Comparison of ENCODE assay signal across 20 mouse cellular contexts in genomic region chr2:79683258-79683657, GRCm38 (mm10). TPM values are rescaled to one million over a fixed set of nuclear protein-coding genes. Genes with fewer than 3 reads are reported as not detected.
A peak's percentile ranks its signal among the peaks of the same experiment; 100 is the strongest.
DNase-seq lines count a peak whose midpoint lies in the region; ATAC-seq lines count a peak whose summit lies in the region.
"Had no signal": no experiment of that assay in that cellular context is flagged by ENCODE, and none has a peak within 500 bp of the region (broad histone marks: within the 10 kb centered on the region; RNA-seq: fewer than 3 reads in every experiment).

No protein-coding gene starts in this region.

- H3K36me3 ChIP-seq in forebrain, embryonic 16.5 days (ENCODE audit: control insufficient read depth, insufficient read depth) = no peaks in the 10 kb centered on the region
- H3K36me3 ChIP-seq in forebrain, embryonic 13.5 days (ENCODE audit: poor library complexity, severe bottlenecking) = no peaks in the 10 kb centered on the region
- H3K36me3 ChIP-seq: embryonic facial prominence, embryonic 10.5 days; embryonic facial prominence, embryonic 12.5 days; forebrain, embryonic 12.5 days; forebrain, embryonic 15.5 days had no signal

- H3K4me3 ChIP-seq in forebrain, embryonic 16.5 days (replicated peaks; ENCODE audit: low read length) = no peak overlapping the region
- H3K4me3 ChIP-seq in forebrain, embryonic 13.5 days = no peak overlapping the region
- H3K4me3 ChIP-seq: embryonic facial prominence, embryonic 10.5 days; embryonic facial prominence, embryonic 12.5 days; forebrain, embryonic 12.5 days; forebrain, embryonic 15.5 days had no signal

- H3K4me2 ChIP-seq in forebrain, embryonic 16.5 days (ENCODE audit: low read length) = no peak overlapping the region
- no peak overlapping the region for H3K4me2 ChIP-seq in forebrain, embryonic 13.5 days
- H3K4me2 ChIP-seq: embryonic facial prominence, embryonic 12.5 days; forebrain, embryonic 12.5 days; forebrain, embryonic 15.5 days had no signal

- no peak overlapping the region for H3K27ac ChIP-seq in forebrain, embryonic 16.5 days (ENCODE audit: low read length)
- H3K27ac ChIP-seq in forebrain, embryonic 13.5 days = no peak overlapping the region
- H3K27ac ChIP-seq: embryonic facial prominence, embryonic 10.5 days; embryonic facial prominence, embryonic 12.5 days; forebrain, embryonic 12.5 days; forebrain, embryonic 15.5 days had no signal

- no peak overlapping the region for H3K9ac ChIP-seq in forebrain, embryonic 16.5 days (replicated peaks; ENCODE audit: low read depth, low read length)
- H3K9ac ChIP-seq in forebrain, embryonic 13.5 days = no peak overlapping the region
- H3K9ac ChIP-seq: embryonic facial prominence, embryonic 12.5 days; forebrain, embryonic 12.5 days; forebrain, embryonic 15.5 days had no signal

- 0 out of 2 replicates have a peak, but pooled peaks have one; percentile 31 for ATAC-seq in forebrain, embryonic 16.5 days
- ATAC-seq in forebrain, embryonic 13.5 days = no peak
- ATAC-seq in frontal cortex, adult (ENCODE audit: low TSS enrichment) = peak; percentile 79
- ATAC-seq: forebrain, embryonic 15.5 days had no signal

- H3K4me1 ChIP-seq in forebrain, embryonic 16.5 days (replicated peaks; ENCODE audit: control insufficient read depth, insufficient read depth, low read length) = no peaks in the 10 kb centered on the region
- no peaks in the 10 kb centered on the region for H3K4me1 ChIP-seq in forebrain, embryonic 13.5 days
- H3K4me1 ChIP-seq: embryonic facial prominence, embryonic 10.5 days; embryonic facial prominence, embryonic 12.5 days; forebrain, embryonic 12.5 days; forebrain, embryonic 15.5 days had no signal

- 84% methylated on average over 4 of the region's 4 CpGs for WGBS in forebrain, embryonic 16.5 days
- 85% methylated on average over 4 of the region's 4 CpGs for WGBS in forebrain, embryonic 13.5 days

- no peaks in the 10 kb centered on the region for H3K9me3 ChIP-seq in forebrain, embryonic 16.5 days (ENCODE audit: control insufficient read depth, low read length)
- H3K9me3 ChIP-seq in forebrain, embryonic 13.5 days (replicated peaks) = no peaks in the 10 kb centered on the region
- H3K9me3 ChIP-seq: embryonic facial prominence, embryonic 10.5 days; embryonic facial prominence, embryonic 12.5 days; forebrain, embryonic 12.5 days; forebrain, embryonic 15.5 days had no signal

- DNase-seq in frontal cortex, postnatal 25 days (ENCODE audit: low spot score in 2 of 2) = no peak
- peak; percentile 43 for DNase-seq in telencephalon, adult 2 months (ENCODE audit: low read depth, low spot score)
- DNase-seq in spleen, postnatal 14 days (ENCODE audit: low spot score in 2 of 2) = no peak
- DNase-seq: adrenal gland, adult 2 months; adrenal gland, postnatal 10 days; adrenal gland, postnatal 25 days; cerebellum, adult 11-12 months; cerebellum, adult 2 months; cerebellum, adult 9-10 months; cerebellum, postnatal 10 days; cerebellum, postnatal 25 days had no signal

- no peaks in the 10 kb centered on the region for H3K27me3 ChIP-seq in forebrain, embryonic 16.5 days (replicated peaks; ENCODE audit: control insufficient read depth, insufficient read depth, low read length)
- no peaks in the 10 kb centered on the region for H3K27me3 ChIP-seq in forebrain, embryonic 13.5 days
- H3K27me3 ChIP-seq: embryonic facial prominence, embryonic 12.5 days; forebrain, embryonic 12.5 days; forebrain, embryonic 15.5 days had no signal

RNA-seq across cellular contexts. Expression of gene Ppp1r1c, which starts 24.3 kb away (rescaled TPM):
- polyA plus RNA-seq in forebrain, embryonic 16.5 days (2015; fragmentation: Nextera tagmentation; extraction: Ambion mirVana) = not detected in 2 replicates
- polyA plus RNA-seq in forebrain, embryonic 13.5 days (2015; fragmentation: Nextera tagmentation; extraction: Ambion mirVana) = 0.21 and 0.22 TPM in 2 replicates
- polyA plus RNA-seq: adrenal gland, adult 2 months; C2C12; cortical plate, adult 2 months had no signal

RNA-seq across cellular contexts. Expression of gene Itprid2, which starts 48.1 kb away (rescaled TPM):
- 4.7 and 6.2 TPM in 2 replicates for polyA plus RNA-seq in forebrain, embryonic 16.5 days (2015; fragmentation: Nextera tagmentation; extraction: Ambion mirVana)
- 3.0 and 3.1 TPM in 2 replicates for polyA plus RNA-seq in forebrain, embryonic 13.5 days (2015; fragmentation: Nextera tagmentation; extraction: Ambion mirVana)
